In the genomic region with DNA sequence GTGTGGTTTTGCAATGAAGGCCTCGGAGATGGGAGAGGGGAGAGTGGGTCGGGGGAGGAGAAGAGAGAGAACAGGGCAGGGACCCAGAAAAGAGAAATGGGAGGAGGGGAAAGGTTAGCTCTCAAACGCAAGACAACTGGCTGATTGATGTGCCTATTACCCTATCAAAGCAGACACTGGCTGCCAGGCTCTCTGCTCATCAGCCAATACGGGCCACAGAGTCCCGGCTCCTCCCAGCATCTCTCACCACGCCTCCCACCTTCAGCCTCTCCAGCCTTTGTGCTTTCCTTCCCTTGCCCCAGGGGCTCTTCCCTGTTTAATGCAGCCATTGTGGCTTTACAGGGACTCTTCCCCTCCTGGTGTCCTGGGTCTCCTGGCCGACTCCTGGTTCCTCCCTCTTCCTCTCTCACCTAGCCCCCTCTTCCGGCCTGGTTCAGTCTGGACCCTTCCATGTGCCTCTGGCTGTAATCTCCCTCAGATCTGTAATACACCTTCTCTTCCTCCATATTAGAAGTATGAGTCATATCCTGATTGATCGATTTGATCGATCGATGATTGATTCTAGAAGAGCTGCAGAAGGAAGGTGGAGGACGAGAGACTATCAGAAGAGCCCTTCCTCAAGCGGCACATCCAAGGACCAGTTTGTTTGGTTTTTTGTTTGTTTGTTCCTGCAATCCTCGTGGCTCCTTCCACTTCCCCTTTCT, we compare ENCODE assay signal across 8 mouse cellular contexts. TPM values are rescaled to one million over a fixed set of nuclear protein-coding genes. Genes with fewer than 3 reads are reported as not detected.
DNase-seq lines count a peak whose midpoint lies in the region; ATAC-seq and TF ChIP-seq lines count a peak whose summit lies in the region.

No protein-coding gene starts in this region.

- no peak overlapping the region for H3K9ac ChIP-seq in embryonic facial prominence, embryonic 14.5 days (ENCODE audit: low read depth, low read length)
- H3K9ac ChIP-seq in heart, embryonic 11.5 days (ENCODE audit: low read depth, low read length): peak overlapping the region; percentile 56
- H3K9ac ChIP-seq in liver, adult 2 months (ENCODE audit: low read depth, low read length): no peak overlapping the region
- H3K9ac ChIP-seq in midbrain, postnatal 0 days (replicated peaks; ENCODE audit: low read length, poor library complexity, severe bottlenecking): no peak overlapping the region

- peak; percentile 99 for ATAC-seq in embryonic facial prominence, embryonic 14.5 days (ENCODE audit: low read depth)
- peak; percentile 77; the same call in 1 of the 2 replicates for ATAC-seq in heart, embryonic 11.5 days (replicated peaks; ENCODE audit: insufficient number of reproducible peaks, low FRiP score, low TSS enrichment)
- peak; percentile 90 for ATAC-seq in midbrain, postnatal 0 days (ENCODE audit: low FRiP score)

- DNase-seq in 416B (ENCODE audit: low read depth) (peak; percentile 66), R1 (ENCODE audit: low read depth, low spot score) (peak; percentile 99)
- DNase-seq in embryonic facial prominence, embryonic 14.5 days (ENCODE audit: low spot score): peak; percentile 96
- peak; percentile 47 to 68 for DNase-seq in kidney, adult 8-10 months
- peak; percentile 60 for DNase-seq in liver, adult 2 months (ENCODE audit: extremely low read depth, low read depth, low spot score)
- peak; percentile 93 for DNase-seq in midbrain, postnatal 0 days (ENCODE audit: low spot score)
- DNase-seq in testis, postnatal 14 days (ENCODE audit: low spot score): peak; percentile 91

- H3K27me3 ChIP-seq in embryonic facial prominence, embryonic 14.5 days (replicated peaks; ENCODE audit: control insufficient read depth, insufficient read depth, low read length): no peaks in the 10 kb centered on the region
- H3K27me3 ChIP-seq in heart, embryonic 11.5 days (ENCODE audit: control insufficient read depth, insufficient read depth, low read length): no peaks in the 10 kb centered on the region
- H3K27me3 ChIP-seq in liver, adult 2 months (ENCODE audit: control insufficient read depth, insufficient read depth, low read length): no peaks in the 10 kb centered on the region
- no peaks in the 10 kb centered on the region for H3K27me3 ChIP-seq in midbrain, postnatal 0 days (ENCODE audit: insufficient read depth, low read length)

- no peak overlapping the region for H3K4me3 ChIP-seq in embryonic facial prominence, embryonic 14.5 days (ENCODE audit: low read depth, low read length)
- H3K4me3 ChIP-seq in heart, embryonic 11.5 days (ENCODE audit: low read depth, low read length): no peak overlapping the region
- no peak overlapping the region for H3K4me3 ChIP-seq in liver, adult 2 months (ENCODE audit: insufficient read depth, low read depth, low read length)
- H3K4me3 ChIP-seq in midbrain, postnatal 0 days (ENCODE audit: low read depth, low read length): no peak overlapping the region

- H3K4me1 ChIP-seq in embryonic facial prominence, embryonic 14.5 days (ENCODE audit: control insufficient read depth, insufficient read depth, low read length): no peaks in the 10 kb centered on the region
- H3K4me1 ChIP-seq in heart, embryonic 11.5 days (ENCODE audit: control insufficient read depth, insufficient read depth, low read length): no peaks in the 10 kb centered on the region; the same call in 1 of the 2 replicates
- no peaks in the 10 kb centered on the region for H3K4me1 ChIP-seq in liver, adult 2 months (ENCODE audit: control insufficient read depth, insufficient read depth, low read length)
- H3K4me1 ChIP-seq in midbrain, postnatal 0 days (ENCODE audit: insufficient read depth, low read length): peaks cover 7% of the 10 kb centered on the region; the same call in 1 of the 2 replicates

- peak overlapping the region; percentile 42 for H3K4me2 ChIP-seq in embryonic facial prominence, embryonic 14.5 days (ENCODE audit: low read depth, low read length)
- H3K4me2 ChIP-seq in heart, embryonic 11.5 days: peak overlapping the region; percentile 50
- peak overlapping the region; percentile 26; the same call in 1 of the 2 replicates for H3K4me2 ChIP-seq in midbrain, postnatal 0 days (ENCODE audit: low read depth, low read length, poor library complexity, severe bottlenecking)

- no peaks in the 10 kb centered on the region for H3K79me2 ChIP-seq in liver, adult 2 months (ENCODE audit: control insufficient read depth, insufficient read depth, low read length)

- no peak for TF ChIP-seq CTCF in liver, adult 2 months (IDR thresholded peaks at IDR 0.05; ENCODE audit: low read depth, low read length)
- no peak for TF ChIP-seq CTCF in midbrain, postnatal 0 days (IDR thresholded peaks at IDR 0.05)

- H3K9me3 ChIP-seq in embryonic facial prominence, embryonic 14.5 days (ENCODE audit: control insufficient read depth, low read length): no peaks in the 10 kb centered on the region
- H3K9me3 ChIP-seq in heart, embryonic 11.5 days (replicated peaks; ENCODE audit: control insufficient read depth, low read length): no peaks in the 10 kb centered on the region
- H3K9me3 ChIP-seq in midbrain, postnatal 0 days (ENCODE audit: low read length): no peaks in the 10 kb centered on the region

- H3K36me3 ChIP-seq in embryonic facial prominence, embryonic 14.5 days (ENCODE audit: control insufficient read depth, insufficient read depth, low read length): no peaks in the 10 kb centered on the region
- H3K36me3 ChIP-seq in heart, embryonic 11.5 days (ENCODE audit: control insufficient read depth, insufficient read depth, low read length): no peaks in the 10 kb centered on the region
- H3K36me3 ChIP-seq in liver, adult 2 months (ENCODE audit: control insufficient read depth, insufficient read depth, low read length): no peaks in the 10 kb centered on the region
- no peaks in the 10 kb centered on the region for H3K36me3 ChIP-seq in midbrain, postnatal 0 days (ENCODE audit: insufficient read depth, low read length)

- 42% methylated on average over 13 of the region's 14 CpGs for WGBS in embryonic facial prominence, embryonic 14.5 days
- 35% methylated on average over 14 of the region's 14 CpGs for WGBS in heart, embryonic 11.5 days (ENCODE audit: insufficient replicate concordance)
- 42% methylated on average over 14 of the region's 14 CpGs for WGBS in liver, adult 2 months
- 43% methylated on average over 14 of the region's 14 CpGs for WGBS in midbrain, postnatal 0 days

- TF ChIP-seq POLR2A in liver, adult 2 months (IDR thresholded peaks at IDR 0.05; ENCODE audit: extremely low read depth, insufficient read depth, low read length): no peak

- H3K27ac ChIP-seq in embryonic facial prominence, embryonic 14.5 days (replicated peaks; ENCODE audit: low read depth, low read length): 0 out of 2 replicates have a peak overlapping the region, but pooled peaks have one; percentile 39
- no peak overlapping the region for H3K27ac ChIP-seq in heart, embryonic 11.5 days (ENCODE audit: low read depth, low read length)
- no peak overlapping the region for H3K27ac ChIP-seq in liver, adult 2 months (replicated peaks; ENCODE audit: insufficient read depth, low read depth, low read length)
- no peak overlapping the region for H3K27ac ChIP-seq in midbrain, postnatal 0 days (ENCODE audit: low read depth, low read length)

RNA-seq across cellular contexts. Expression of a gene that starts 8.8 kb away (rescaled TPM):
- polyA plus RNA-seq in embryonic facial prominence, embryonic 14.5 days (2014; fragmentation: Nextera tagmentation; extraction: Ambion mirVana): 25.8 and 26.4 TPM in 2 replicates
- polyA plus RNA-seq in heart, embryonic 11.5 days (2014; fragmentation: Nextera tagmentation; extraction: Ambion mirVana): 66.4 and 71.2 TPM in 2 replicates
- total RNA-seq in liver, adult 2 months (2014; rRNA removed): 330 and 347 TPM in 2 replicates
- polyA plus RNA-seq in liver, adult 2 months (2012; rRNA removed): 340 and 409 TPM in 2 replicates
- 15.6 and 30.3 TPM in 2 replicates for total RNA-seq in midbrain, postnatal 0 days (2014; rRNA removed)
- 73.1 and 74.8 TPM in 2 replicates for polyA plus RNA-seq in midbrain, postnatal 0 days (2015; fragmentation: Nextera tagmentation; extraction: Ambion mirVana)
